Mouse (Mus musculus) hindbrain, postnatal 0 days (tissue): ENCODE data around the gene Rasal2. TPM values are rescaled to one million over a fixed set of nuclear protein-coding genes. Genes with fewer than 3 reads are reported as not detected.

Experiments
- ATAC-seq: fragments of 200-750 bp; cut with Nextera tagmentation; 2 replicates; pipeline ENCODE4 v1.8.0; 2017; ENCODE audit warnings: mild to moderate bottlenecking, moderate TSS enrichment, moderate library complexity
- DNase-seq: peaks from one replicate; pipeline ENCODE4 v3.0.0-alpha.2; 2015; ENCODE audit warnings: low spot score
- H3K27ac ChIP-seq: fragments of 300-500 bp; sonication (generic); 2 replicates; pipeline ENCODE4 v1.5.1; 2014; ENCODE audit warnings: mild to moderate bottlenecking
- H3K27me3 ChIP-seq: fragments of 300-500 bp; sonication (generic); 2 replicates; pipeline ENCODE4 v1.6.1; 2014; ENCODE audit warnings: low read length, mixed read lengths; ENCODE audit not compliant: insufficient read depth
- H3K36me3 ChIP-seq: fragments of 300-500 bp; sonication (generic); 2 replicates; pipeline ENCODE4 v1.6.1; 2014; ENCODE audit warnings: low read length, mixed read lengths; ENCODE audit not compliant: insufficient read depth
- H3K4me1 ChIP-seq: fragments of 300-500 bp; sonication (generic); 2 replicates; pipeline ENCODE4 v1.6.1; 2014; ENCODE audit warnings: antibody characterized with exemption, low read length, mixed read lengths; ENCODE audit not compliant: insufficient read depth
- H3K4me2 ChIP-seq: fragments of 300-500 bp; sonication (generic); 2 replicates; pipeline ENCODE4 v1.6.1; 2014; ENCODE audit warnings: low read depth, mild to moderate bottlenecking, low read length, moderate library complexity, mixed read lengths
- H3K4me3 ChIP-seq: fragments of 300-500 bp; sonication (generic); 2 replicates; pipeline ENCODE4 v1.5.1; 2014; ENCODE audit warnings: low read length
- H3K9ac ChIP-seq: fragments of 300-500 bp; sonication (generic); replicated peaks from 2 replicates; pipeline ENCODE4 v1.6.1; 2014; ENCODE audit warnings: mild to moderate bottlenecking, low read length, moderate library complexity, mixed read lengths
- H3K9me3 ChIP-seq: fragments of 300-500 bp; sonication (generic); 2 replicates; pipeline ENCODE4 v1.6.1; 2016; ENCODE audit warnings: low read length, mixed read lengths
- CTCF ChIP-seq: IDR thresholded peaks from 2 replicates; pipeline ENCODE4 v1.5.1; 2016; ENCODE audit warnings: antibody characterized with exemption, control low read depth, low read depth
- WGBS: fragments of 180-500 bp; shearing (Covaris S2); extraction: QIAGEN DNeasy Blood & Tissue Kit; methylation state at CpG from one replicate; pipeline ENCODE4 v1.1.7; 2014; 5-methylcytosine and 5-hydroxymethylcytosine counted together
- polyA plus RNA-seq: library from polyadenylated mRNA; unstranded; fragments of >200 nt; fragmentation: Nextera tagmentation; extraction: Ambion mirVana; gene quantifications from 2 replicates; pipeline ENCODE4 v1.2.1, GENCODE M21; 2015
- total RNA-seq: library from RNA; depleted of rRNA; stranded (reverse); fragments of >200 nt; gene quantifications from 2 replicates; pipeline ENCODE4 v1.2.3, GENCODE M21; 2014

The Rasal2 gene
- total and polyA plus RNA-seq, 2 experiments from 2014 or later: 31.3 to 37.0 TPM

- Histone ChIP-seq H3K4me1 (peaks cover 4% of the 10 kb centered on the region; the same call in 1 of the 2 replicates), H3K27me3 (no peaks in the 10 kb centered on the region), H3K27ac (peak overlapping the region; percentile 95), H3K4me3 (peak overlapping the region; percentile 83), H3K36me3 (no peaks in the 10 kb centered on the region), H3K9ac (peak overlapping the region; percentile 75), H3K4me2 (peak overlapping the region; percentile 83), H3K9me3 (no peaks in the 10 kb centered on the region)
- ATAC-seq: peak; percentile 87
- DNase-seq: peak; percentile 70
- WGBS: 1% methylated on average over 69 of the region's 85 CpGs
- TF ChIP-seq CTCF: peak; percentile 42
Observed at GRCm38 (mm10) chr1:157411711-157412380, 549 bp downstream of the Rasal2 start.

DNA sequence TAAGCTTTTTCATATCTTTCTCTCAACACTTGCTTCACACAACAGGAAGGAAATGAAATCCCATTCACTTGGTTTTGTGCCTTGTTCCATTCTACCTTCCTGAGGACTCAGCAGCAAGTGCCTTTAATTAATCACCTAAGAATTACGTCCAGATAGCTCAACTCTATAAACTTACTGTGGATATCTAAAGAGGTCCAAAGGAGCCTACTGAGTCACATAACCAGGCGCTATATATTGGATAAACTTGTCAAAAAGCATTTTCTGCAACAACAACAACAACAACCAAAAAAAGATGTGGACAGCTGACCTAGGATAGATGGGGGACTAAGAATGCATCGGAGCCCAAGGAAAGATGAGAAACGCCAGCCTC is 1.1 kb downstream of the Rasal2 start:
- ATAC-seq (no peak), DNase-seq (no peak)
- 0% methylated on average over 4 of the region's 4 CpGs for WGBS
- H3K36me3 ChIP-seq: no peaks in the 10 kb centered on the region
- peak overlapping the region; percentile 83 for H3K4me3 ChIP-seq
- no peaks in the 10 kb centered on the region for H3K27me3 ChIP-seq
- H3K9ac ChIP-seq: peak overlapping the region; percentile 75
- H3K4me2 ChIP-seq: peak overlapping the region; percentile 83
- no peaks in the 10 kb centered on the region for H3K9me3 ChIP-seq
- TF ChIP-seq CTCF: no peak
- H3K27ac ChIP-seq: peak overlapping the region; percentile 95
- peaks cover 4% of the 10 kb centered on the region; the same call in 1 of the 2 replicates for H3K4me1 ChIP-seq

DNA sequence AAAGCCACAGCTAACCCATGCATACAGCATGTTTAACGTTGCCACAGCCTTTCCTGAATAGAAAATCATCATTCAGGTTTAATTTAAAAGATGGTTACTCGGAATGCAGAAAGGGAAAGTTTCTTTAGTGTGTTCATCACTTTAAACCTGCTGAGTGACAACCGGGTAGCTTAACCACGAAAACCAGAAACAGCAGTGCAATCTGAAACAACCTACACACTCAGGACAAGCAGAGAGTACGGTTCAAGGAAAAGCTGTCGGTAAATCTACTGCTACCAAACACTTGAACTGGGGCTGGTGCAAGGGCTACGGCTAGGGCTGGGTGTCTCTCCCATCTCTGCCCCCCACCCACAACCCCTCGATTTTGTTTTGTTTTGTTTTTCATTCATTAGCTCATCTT is 1.5 kb downstream of the Rasal2 start:
- no peak for TF ChIP-seq CTCF
- Histone ChIP-seq H3K27ac (peak overlapping the region; percentile 95; the same call in 1 of the 2 replicates), H3K4me2 (peak overlapping the region; percentile 83), H3K9ac (peak overlapping the region; percentile 75), H3K27me3 (no peaks in the 10 kb centered on the region), H3K36me3 (no peaks in the 10 kb centered on the region), H3K4me3 (peak overlapping the region; percentile 83), H3K9me3 (no peaks in the 10 kb centered on the region), H3K4me1 (peaks cover 4% of the 10 kb centered on the region; the same call in 1 of the 2 replicates)
- 6% methylated on average over 8 of the region's 8 CpGs for WGBS
- DNase-seq: no peak
- no peak for ATAC-seq

DNA sequence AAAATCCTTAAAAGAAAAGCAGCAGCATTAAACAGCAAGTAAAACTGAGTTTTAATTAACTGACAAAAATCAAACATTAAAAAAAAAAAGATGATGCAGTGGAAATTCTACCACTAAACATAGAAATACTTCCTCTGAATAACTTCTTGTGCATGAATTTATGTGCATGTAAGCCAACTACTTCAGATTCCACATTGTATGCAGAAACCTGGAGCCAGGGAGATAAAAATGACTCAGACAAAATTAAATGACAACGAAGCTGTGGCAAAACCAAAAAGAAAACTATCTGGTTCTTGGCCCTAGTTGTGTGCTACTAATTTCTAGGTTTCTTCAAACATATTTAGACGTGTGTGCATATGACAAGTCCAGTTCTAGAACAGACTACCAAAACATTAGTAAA is 2.7 kb downstream of the Rasal2 start:
- Histone ChIP-seq H3K4me2 (no peak overlapping the region), H3K4me1 (peaks cover 4% of the 10 kb centered on the region; the same call in 1 of the 2 replicates), H3K4me3 (no peak overlapping the region), H3K9me3 (no peaks in the 10 kb centered on the region), H3K9ac (no peak overlapping the region), H3K36me3 (no peaks in the 10 kb centered on the region), H3K27me3 (no peaks in the 10 kb centered on the region), H3K27ac (no peak overlapping the region)
- WGBS: 87% methylated on average over 2 of the region's 2 CpGs
- ATAC-seq: no peak
- no peak for DNase-seq
- no peak for TF ChIP-seq CTCF

GRCm38 (mm10) chr1:157388027-157388426 is 24.4 kb downstream of the Rasal2 start:
- no peak for ATAC-seq
- WGBS: 24% methylated on average over 4 of the region's 4 CpGs

DNA sequence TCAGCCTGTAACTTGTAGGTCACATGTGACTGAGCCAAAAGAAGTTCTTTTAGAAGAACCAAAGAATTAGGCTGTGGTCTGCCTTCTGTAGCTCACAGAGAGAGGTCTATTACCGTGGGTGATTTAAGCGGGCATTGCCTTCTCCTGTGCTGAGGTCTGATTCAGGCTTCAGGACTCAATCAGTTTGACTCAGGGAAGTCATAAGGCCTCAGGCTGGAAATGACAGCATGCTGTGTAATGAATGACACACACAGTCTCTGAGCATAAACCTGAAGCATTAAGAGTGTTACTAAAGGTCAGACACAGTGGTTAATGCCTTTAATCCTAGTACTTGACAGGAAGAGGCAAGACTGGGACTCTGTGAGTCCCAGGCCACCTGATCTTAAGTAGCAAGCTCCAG is 31.7 kb downstream of the Rasal2 start:
- no peak overlapping the region for H3K4me2 ChIP-seq
- no peak overlapping the region for H3K9ac ChIP-seq
- H3K27me3 ChIP-seq: no peaks in the 10 kb centered on the region
- WGBS: 50% methylated on average over 2 of the region's 2 CpGs
- no peaks in the 10 kb centered on the region for H3K9me3 ChIP-seq
- H3K4me3 ChIP-seq: no peak overlapping the region
- no peak for TF ChIP-seq CTCF
- DNase-seq (no peak), ATAC-seq (no peak)
- no peak overlapping the region for H3K27ac ChIP-seq
- no peaks in the 10 kb centered on the region for H3K4me1 ChIP-seq
- H3K36me3 ChIP-seq: no peaks in the 10 kb centered on the region

More at GRCm38 (mm10) chr1:157388027-157388426, 24.4 kb downstream of the Rasal2 start:
- Histone ChIP-seq H3K4me2 (no peak overlapping the region), H3K4me3 (no peak overlapping the region), H3K4me1 (no peaks in the 10 kb centered on the region), H3K9ac (no peak overlapping the region), H3K36me3 (no peaks in the 10 kb centered on the region), H3K9me3 (no peaks in the 10 kb centered on the region), H3K27ac (no peak overlapping the region), H3K27me3 (no peaks in the 10 kb centered on the region)
- no peak for TF ChIP-seq CTCF
- DNase-seq: no peak

DNA sequence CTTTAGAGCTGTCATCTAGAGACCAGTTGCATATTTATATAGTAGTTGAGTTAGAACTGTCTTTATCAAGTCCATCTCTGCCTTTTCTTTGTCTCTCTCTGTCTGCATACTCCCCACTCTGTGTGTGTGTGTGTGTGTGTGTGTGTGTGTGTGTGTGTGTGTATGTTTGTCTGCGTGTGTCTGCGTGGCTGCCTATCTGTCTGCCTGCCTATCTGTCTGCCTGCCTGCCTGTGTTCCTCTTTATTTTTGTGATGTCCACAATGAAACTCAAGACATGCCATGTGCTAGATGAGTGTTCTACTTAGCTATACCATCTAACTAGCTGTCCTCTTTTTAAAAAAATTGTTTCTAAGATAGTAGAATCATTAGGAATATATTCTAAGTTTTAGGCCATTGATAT is 42.0 kb downstream of the Rasal2 start:
- 97% methylated on average over 2 of the region's 2 CpGs for WGBS
- Histone ChIP-seq H3K27ac (no peak overlapping the region), H3K36me3 (no peaks in the 10 kb centered on the region), H3K27me3 (no peaks in the 10 kb centered on the region), H3K9ac (no peak overlapping the region), H3K9me3 (no peaks in the 10 kb centered on the region), H3K4me3 (no peak overlapping the region), H3K4me1 (no peaks in the 10 kb centered on the region), H3K4me2 (no peak overlapping the region)
- ATAC-seq: no peak
- no peak for TF ChIP-seq CTCF
- no peak for DNase-seq
